Mouse (Mus musculus): ENCODE data around the gene Kdr. TPM values are rescaled to one million over a fixed set of nuclear protein-coding genes. Genes with fewer than 3 reads are reported as not detected.
"Not testable (repeated sequence)": the region's sequence is repeated elsewhere in the genome, so short reads cannot be mapped to it uniquely, and the experiment has no call there.

Gene Kdr
- total RNA-seq, 2 experiments from 2014 or later, result 47.8 to 51.3 TPM

DNA sequence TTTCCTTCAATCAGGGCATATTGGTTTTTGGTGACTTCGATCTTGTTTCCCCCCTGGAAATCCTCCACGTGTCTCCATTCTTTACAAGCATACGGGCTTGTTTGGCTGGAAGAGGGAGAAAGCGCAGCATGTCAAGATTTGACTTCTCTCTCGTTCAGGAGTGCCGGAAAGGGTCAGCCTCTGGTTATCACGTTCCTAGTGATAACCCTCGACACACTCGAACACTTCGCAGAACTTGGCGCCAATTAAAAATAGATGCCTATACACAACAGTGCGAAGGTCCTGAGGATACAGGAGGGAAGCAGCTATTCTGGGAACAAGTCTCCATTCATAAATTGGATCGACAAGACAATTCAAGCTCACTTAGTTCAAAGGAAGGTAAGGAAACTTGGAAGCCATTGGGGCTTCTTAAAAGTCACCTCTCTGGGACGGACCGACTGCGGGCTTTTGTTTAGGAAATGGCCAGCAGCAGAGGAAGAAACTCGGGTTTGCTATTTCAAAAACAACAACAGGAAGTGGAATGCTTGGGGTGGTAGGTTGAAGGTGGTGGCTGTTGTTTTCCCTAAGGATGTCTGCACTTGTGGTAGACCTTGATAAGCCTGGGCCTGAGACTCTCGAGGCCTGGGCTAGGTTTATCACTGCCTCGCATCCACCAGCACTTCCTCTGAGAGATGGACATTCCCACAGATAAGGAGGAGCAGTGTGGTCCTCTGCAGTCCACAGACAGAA is 16.4 kb downstream of the Kdr start:
- no peak for DNase-seq (ENCODE audit: low spot score in 2 of 2)

- DNase-seq (ENCODE audit: low spot score in 2 of 2), result no peak
Observed at GRCm38 (mm10) chr5:75959809-75960208, 18.4 kb downstream of the Kdr start.

- no peak for DNase-seq (ENCODE audit: low spot score in 2 of 2)
Observed at GRCm38 (mm10) chr5:75956526-75956925, 21.7 kb downstream of the Kdr start.

GRCm38 (mm10) chr5:75955876-75956275 is 22.4 kb downstream of the Kdr start:
- DNase-seq (ENCODE audit: low spot score in 2 of 2), result no peak

GRCm38 (mm10) chr5:75954778-75955330 is 23.4 kb downstream of the Kdr start:
- DNase-seq (ENCODE audit: low spot score in 2 of 2), result no peak

GRCm38 (mm10) chr5:75954218-75954617 is 24.0 kb downstream of the Kdr start:
- DNase-seq (ENCODE audit: low spot score in 2 of 2), result no peak

GRCm38 (mm10) chr5:75952131-75952795 is 26.0 kb downstream of the Kdr start:
- DNase-seq (ENCODE audit: low spot score in 2 of 2), result no peak

DNA sequence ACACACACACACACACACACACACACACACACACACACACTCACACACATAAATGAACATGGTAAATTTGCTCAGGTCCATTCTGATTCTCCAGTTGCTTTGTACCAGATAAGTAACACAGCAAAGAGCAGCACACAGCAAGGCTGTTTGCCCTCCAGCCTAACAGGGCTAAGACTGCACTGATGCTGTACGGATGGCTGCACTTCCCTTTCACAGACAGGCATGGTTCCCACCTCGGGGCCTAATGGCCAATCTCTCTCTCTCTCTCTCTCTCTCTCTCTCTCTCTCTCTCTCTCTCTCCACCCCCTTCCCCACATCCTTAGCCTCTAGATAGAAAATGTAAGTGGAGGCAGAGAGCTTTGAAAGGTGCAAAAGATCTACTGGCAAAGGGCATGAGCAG is 27.4 kb downstream of the Kdr start:
- no peak for DNase-seq (ENCODE audit: low spot score in 2 of 2)

GRCm38 (mm10) chr5:75945394-75945793 is 32.9 kb downstream of the Kdr start:
- no peak for DNase-seq (ENCODE audit: low spot score in 2 of 2)

DNA sequence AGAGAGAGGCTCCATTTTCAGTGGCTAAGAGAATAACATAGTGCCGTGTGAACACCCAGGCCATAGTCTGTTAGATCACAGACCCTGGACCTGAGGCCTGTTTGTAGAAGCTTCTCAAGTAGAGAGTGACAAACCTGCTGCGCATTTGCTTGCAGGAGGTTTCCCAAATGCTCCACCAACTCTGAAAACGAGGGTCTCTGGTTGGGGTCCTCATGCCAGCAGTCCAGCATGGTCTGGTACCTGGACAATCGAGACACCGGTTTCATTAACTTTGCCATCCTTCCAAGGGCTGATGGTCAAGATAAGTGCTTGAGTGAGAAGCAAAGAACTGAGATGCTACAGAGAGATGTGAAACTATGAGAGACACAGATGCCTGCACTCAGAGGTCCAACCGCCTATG is 35.0 kb downstream of the Kdr start:
- DNase-seq (ENCODE audit: low spot score in 2 of 2), result no peak

DNA sequence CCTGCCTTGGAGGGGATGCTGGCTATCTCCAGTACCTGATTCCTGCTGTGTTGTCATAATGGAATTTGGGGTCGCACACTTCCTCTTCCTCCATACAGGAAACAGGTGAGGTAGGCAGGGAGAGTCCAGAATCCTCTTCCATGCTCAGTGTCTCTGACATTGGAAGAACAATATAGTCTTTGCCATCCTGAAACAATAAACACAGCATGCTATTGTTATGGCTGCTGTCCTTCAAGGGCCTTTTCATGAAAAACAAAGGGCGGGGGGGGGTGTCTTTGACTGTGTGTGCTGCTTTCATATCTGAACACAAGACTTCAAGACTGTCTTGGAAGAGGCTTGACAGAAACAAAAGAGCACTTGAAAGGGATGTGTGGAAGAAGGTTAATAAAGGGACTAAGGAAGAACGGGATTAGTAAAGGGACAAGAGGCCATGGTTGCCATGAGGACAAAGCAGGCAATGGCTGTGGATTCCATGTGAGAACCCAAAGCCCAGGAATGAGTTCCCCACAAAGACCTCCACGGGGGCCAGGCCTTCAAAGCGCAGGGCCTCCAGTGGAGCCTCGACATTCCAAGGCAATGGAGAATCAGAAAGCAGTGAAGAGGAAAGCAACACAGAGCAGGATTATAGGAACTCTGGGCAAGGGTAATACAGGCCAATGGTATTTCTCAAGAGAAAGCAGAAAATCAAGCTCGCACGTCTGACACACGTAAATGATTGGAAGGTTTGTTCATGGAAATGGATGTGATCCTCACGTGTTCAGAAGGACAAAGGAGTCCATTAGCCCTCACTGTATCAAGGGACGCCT is 36.3 kb downstream of the Kdr start:
- DNase-seq (ENCODE audit: low spot score in 2 of 2), result no peak

GRCm38 (mm10) chr5:75939144-75939732 is 39.0 kb downstream of the Kdr start:
- no peak for DNase-seq (ENCODE audit: low spot score in 2 of 2)

GRCm38 (mm10) chr5:75938012-75938411 is 40.2 kb downstream of the Kdr start:
- DNase-seq (ENCODE audit: low spot score in 2 of 2), result no peak

- no peak for DNase-seq (ENCODE audit: low spot score in 2 of 2)
Observed at GRCm38 (mm10) chr5:75936223-75936622, 42.0 kb downstream of the Kdr start.

GRCm38 (mm10) chr5:75935225-75935624 is 43.0 kb downstream of the Kdr start:
- no peak for DNase-seq (ENCODE audit: low spot score in 2 of 2)

GRCm38 (mm10) chr5:75934201-75934600 is 44.1 kb downstream of the Kdr start:
- DNase-seq (ENCODE audit: low spot score in 2 of 2), result no peak

GRCm38 (mm10) chr5:75933521-75934044 is 44.7 kb downstream of the Kdr start:
- peak; percentile 22 to 52 for DNase-seq (ENCODE audit: low spot score in 2 of 2)

- not testable (repeated sequence) for DNase-seq (ENCODE audit: low spot score in 2 of 2)
Observed at GRCm38 (mm10) chr5:75931458-75931857, 46.8 kb downstream of the Kdr start.

DNA sequence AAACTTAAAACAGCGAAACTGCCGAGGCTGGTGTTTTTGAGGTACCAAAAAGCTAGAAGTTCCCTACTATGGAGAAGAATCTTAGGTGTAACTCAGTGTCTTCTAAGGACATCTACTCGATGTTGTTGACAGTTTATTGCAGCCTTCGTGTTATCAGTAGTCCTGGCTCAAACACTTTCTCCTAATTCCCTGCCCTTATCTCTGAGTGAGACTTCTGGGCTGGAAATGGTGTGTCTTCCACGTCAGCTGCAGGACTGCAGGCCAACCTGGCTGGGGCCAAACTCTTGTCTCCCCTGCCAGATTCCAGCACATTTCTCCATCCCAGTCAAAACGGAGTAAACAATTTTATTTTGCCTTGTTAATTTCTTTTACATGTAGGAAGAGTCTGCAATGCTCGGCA is 48.3 kb downstream of the Kdr start:
- no peak for DNase-seq (ENCODE audit: low spot score in 2 of 2)

DNA sequence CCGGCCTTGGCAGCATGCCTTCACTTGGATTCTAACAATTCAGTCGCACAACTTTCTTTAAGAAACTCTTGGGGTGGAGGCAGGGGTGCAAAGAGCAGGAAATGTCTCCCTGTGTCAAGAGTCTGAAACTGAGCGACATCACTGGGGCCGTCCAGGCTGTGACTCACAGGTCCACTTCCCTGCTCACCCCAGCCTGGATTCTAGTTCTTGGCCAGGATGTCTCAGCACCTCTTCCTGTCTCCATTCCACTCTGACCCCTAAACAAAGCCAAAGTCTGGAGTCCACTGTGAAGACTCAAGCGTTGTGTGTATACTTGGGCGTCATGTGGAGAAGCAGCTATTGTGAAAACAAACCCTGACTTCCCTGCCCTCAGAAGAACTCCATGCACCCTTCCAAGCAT is 55.6 kb downstream of the Kdr start:
- DNase-seq (ENCODE audit: low spot score in 2 of 2), result no peak

- no peak for DNase-seq (ENCODE audit: low spot score in 2 of 2)
Observed at GRCm38 (mm10) chr5:75921730-75922387, 56.4 kb downstream of the Kdr start.

Data from gastrocnemius, postnatal 4 days (tissue).